Mouse (Mus musculus): ENCODE measurements around the gene Gper1. TPM values are rescaled to one million over a fixed set of nuclear protein-coding genes. Genes with fewer than 3 reads are reported as not detected.
"Not testable (repeated sequence)": the region's sequence is repeated elsewhere in the genome, so short reads cannot be mapped to it uniquely, and the experiment has no call there.

Gper1 gene
- polyA plus RNA-seq, 1 experiment from 2014 or later, result 4.2 TPM

DNA sequence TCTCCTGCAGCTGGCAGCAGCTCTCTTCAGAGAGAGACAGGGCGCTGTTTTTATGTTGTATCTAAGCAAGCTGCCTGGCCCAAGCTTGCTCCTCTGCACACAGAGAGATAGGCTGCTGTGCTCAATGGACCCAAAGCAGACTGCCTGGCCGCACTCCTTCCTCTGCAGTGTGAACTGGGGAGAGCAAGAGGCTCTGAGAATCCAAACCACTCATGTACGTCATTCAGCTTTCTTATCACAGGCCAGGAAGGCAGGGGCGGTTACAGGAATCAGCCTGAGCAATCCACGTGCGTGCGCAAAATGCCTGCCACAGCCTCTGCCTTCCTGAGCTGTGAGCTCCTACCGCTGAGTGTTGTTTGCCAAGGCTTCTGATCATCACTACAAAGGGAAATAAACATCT, 40.2 kb upstream of the Gper1 start:
- Histone ChIP-seq H3K27me3 (no peaks in the 10 kb centered on the region), H3K9ac (no peak overlapping the region), H3K4me3 (replicated peaks) (no peak overlapping the region), H3K4me1 (peaks cover 57% of the 10 kb centered on the region), H3K36me3 (no peaks in the 10 kb centered on the region), H3K27ac (replicated peaks) (0 out of 2 replicates have a peak overlapping the region, but pooled peaks have one; percentile 7), H3K9me3 (replicated peaks) (no peaks in the 10 kb centered on the region), H3K4me2 (replicated peaks) (no peak overlapping the region)
- WGBS, result 64% methylated on average over 8 of the region's 8 CpGs
- ATAC-seq (ENCODE audit: insufficient number of reproducible peaks, low FRiP score, low TSS enrichment, low read depth), result no peak

DNA sequence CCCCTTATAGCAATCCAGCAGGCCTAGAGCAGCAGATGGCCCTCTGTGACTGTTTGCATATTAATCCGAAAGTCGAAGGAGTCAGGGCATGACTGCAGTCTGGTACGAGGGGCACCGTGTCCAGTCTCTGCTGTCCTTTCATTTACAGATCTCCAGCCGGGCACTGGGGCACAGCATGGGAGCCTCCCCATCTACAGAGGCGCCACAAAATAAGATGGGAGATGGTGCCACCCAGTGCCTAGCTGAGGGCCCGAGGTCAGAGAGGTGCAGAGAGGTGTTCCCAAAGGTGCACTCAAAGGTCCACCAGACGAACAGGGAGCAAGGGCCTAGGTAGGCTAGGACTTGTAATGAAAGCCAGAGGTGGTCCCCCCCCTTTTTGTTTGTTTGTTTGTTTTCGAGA, 39.7 kb upstream of the Gper1 start:
- Histone ChIP-seq H3K27ac (replicated peaks) (no peak overlapping the region), H3K9me3 (replicated peaks) (no peaks in the 10 kb centered on the region), H3K27me3 (no peaks in the 10 kb centered on the region), H3K4me2 (replicated peaks) (no peak overlapping the region), H3K36me3 (no peaks in the 10 kb centered on the region), H3K4me1 (peaks cover 57% of the 10 kb centered on the region), H3K9ac (no peak overlapping the region), H3K4me3 (replicated peaks) (no peak overlapping the region)
- ATAC-seq (ENCODE audit: insufficient number of reproducible peaks, low FRiP score, low TSS enrichment, low read depth), result no peak
- WGBS, result 87% methylated on average over 9 of the region's 9 CpGs

DNA sequence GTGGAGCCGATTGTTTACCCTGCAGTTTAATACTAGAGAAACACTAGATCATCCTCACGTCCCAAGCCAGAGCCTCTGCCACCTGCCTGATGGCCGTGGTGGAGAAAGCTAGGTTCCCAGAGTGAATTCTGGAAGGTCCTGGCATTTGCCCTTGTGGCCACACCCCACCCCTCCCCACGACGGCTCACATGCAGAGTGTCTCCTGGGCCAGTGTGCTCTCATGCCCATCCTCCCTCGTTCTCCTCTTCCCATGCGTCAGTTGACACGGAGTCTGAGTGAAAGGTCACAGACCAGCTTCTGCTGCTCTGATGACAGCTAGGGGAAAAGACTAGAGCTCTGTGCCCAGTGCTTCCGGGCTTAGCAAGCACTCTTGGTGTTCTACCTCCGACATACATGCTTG, 38.4 kb upstream of the Gper1 start:
- H3K9ac ChIP-seq, result no peak overlapping the region
- no peaks in the 10 kb centered on the region for H3K36me3 ChIP-seq
- no peak overlapping the region for H3K4me2 ChIP-seq (replicated peaks)
- 70% methylated on average over 10 of the region's 10 CpGs for WGBS
- no peaks in the 10 kb centered on the region for H3K9me3 ChIP-seq (replicated peaks)
- peaks cover 55% of the 10 kb centered on the region for H3K4me1 ChIP-seq
- H3K4me3 ChIP-seq (replicated peaks), result no peak overlapping the region
- H3K27me3 ChIP-seq, result no peaks in the 10 kb centered on the region
- H3K27ac ChIP-seq (replicated peaks), result no peak overlapping the region
- no peak for ATAC-seq (ENCODE audit: insufficient number of reproducible peaks, low FRiP score, low TSS enrichment, low read depth)

DNA sequence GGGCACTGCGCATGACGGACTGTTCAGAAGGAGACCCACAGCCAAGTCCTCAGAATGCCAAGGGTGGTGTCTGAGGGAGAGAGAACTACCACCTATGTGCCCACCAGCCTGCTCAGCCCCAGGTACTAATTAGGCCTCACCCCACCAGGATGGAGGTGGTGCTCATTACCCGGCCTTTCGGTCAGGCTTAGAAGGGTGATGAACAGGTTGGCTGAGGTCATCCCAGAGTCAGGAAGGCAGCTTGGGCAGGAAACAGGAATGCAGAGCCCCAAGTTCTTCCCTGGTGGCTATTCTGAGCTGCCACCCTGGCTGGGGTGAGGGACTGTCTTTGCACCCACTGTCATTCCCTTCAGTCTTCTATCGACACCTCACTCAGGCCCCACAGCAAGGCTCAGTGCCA, 36.9 kb upstream of the Gper1 start:
- Histone ChIP-seq H3K27me3 (no peaks in the 10 kb centered on the region), H3K4me3 (replicated peaks) (no peak overlapping the region), H3K36me3 (no peaks in the 10 kb centered on the region), H3K9me3 (replicated peaks) (no peaks in the 10 kb centered on the region), H3K4me1 (peaks cover 52% of the 10 kb centered on the region), H3K4me2 (replicated peaks) (no peak overlapping the region), H3K27ac (replicated peaks) (no peak overlapping the region), H3K9ac (no peak overlapping the region)
- no peak for ATAC-seq (ENCODE audit: insufficient number of reproducible peaks, low FRiP score, low TSS enrichment, low read depth)
- 88% methylated on average over 5 of the region's 5 CpGs for WGBS

DNA sequence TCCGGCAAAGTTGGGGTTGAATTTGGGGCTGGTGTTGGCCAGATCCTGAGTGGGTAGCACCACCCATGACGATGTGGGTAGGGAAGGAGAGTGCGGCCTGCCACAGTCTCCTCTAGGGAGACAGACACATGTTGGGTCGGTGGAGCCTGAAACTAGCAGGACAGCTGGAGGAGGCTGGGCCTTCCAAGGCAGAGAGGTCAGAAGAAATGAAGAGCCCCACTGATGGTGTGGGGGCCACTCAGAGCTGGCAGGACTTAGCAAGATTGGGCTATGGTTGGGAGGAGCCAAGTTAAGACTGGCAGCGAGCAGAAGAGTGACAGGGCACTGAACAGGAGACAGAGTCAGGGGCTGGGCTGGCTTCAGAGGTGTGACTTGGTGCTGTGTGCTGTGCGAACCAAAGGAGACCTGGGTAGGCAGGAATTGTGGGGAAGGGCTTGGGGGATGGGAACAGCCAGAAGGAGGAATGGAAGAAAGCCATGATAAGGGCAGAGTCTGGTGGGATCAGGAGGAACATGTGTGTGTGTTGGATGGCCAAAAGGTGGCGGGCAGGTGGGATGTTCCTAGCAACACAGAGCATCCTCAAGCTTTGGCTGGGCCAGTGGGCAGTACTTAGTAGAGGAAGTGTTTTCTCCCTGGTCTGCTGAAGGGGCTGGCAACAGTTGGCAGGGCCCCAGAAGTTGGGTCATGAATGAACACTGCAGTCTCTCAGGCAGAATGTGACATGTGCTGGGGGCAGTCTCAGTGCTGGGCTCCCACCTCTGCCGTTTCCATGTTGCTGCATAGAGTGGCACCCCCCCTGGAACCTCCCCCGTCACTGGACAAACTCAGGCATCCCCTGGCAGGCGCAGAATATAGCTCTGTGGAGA, 35.4 kb upstream of the Gper1 start:
- 77% methylated on average over 10 of the region's 10 CpGs for WGBS
- no peak for ATAC-seq (ENCODE audit: insufficient number of reproducible peaks, low FRiP score, low TSS enrichment, low read depth)
- Histone ChIP-seq H3K9me3 (replicated peaks) (no peaks in the 10 kb centered on the region), H3K4me2 (replicated peaks) (no peak overlapping the region), H3K4me1 (peaks cover 49% of the 10 kb centered on the region), H3K4me3 (replicated peaks) (no peak overlapping the region), H3K36me3 (no peaks in the 10 kb centered on the region), H3K27ac (replicated peaks) (peak overlapping the region; percentile 83; the same call in 1 of the 2 replicates), H3K27me3 (no peaks in the 10 kb centered on the region), H3K9ac (no peak overlapping the region)

DNA sequence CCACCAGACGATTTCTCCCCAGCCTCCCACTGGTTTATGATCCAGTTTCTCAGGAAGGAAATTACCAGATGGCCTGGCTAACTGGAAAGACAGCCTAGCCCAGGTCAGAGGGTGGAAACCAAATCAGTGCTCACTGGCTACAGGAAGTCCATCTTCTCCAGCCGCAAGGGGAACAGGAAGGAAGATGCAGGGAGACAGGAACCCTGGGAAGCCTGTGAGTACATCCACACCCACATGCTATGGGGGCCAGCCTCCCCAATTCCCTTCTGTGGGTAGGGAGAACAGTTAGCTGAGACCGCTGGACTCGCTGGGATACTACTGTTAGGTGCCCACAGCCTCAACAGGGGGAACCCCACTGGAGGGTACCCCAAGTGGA, 34.8 kb upstream of the Gper1 start:
- no peak for ATAC-seq (ENCODE audit: insufficient number of reproducible peaks, low FRiP score, low TSS enrichment, low read depth)
- peaks cover 45% of the 10 kb centered on the region for H3K4me1 ChIP-seq

DNA sequence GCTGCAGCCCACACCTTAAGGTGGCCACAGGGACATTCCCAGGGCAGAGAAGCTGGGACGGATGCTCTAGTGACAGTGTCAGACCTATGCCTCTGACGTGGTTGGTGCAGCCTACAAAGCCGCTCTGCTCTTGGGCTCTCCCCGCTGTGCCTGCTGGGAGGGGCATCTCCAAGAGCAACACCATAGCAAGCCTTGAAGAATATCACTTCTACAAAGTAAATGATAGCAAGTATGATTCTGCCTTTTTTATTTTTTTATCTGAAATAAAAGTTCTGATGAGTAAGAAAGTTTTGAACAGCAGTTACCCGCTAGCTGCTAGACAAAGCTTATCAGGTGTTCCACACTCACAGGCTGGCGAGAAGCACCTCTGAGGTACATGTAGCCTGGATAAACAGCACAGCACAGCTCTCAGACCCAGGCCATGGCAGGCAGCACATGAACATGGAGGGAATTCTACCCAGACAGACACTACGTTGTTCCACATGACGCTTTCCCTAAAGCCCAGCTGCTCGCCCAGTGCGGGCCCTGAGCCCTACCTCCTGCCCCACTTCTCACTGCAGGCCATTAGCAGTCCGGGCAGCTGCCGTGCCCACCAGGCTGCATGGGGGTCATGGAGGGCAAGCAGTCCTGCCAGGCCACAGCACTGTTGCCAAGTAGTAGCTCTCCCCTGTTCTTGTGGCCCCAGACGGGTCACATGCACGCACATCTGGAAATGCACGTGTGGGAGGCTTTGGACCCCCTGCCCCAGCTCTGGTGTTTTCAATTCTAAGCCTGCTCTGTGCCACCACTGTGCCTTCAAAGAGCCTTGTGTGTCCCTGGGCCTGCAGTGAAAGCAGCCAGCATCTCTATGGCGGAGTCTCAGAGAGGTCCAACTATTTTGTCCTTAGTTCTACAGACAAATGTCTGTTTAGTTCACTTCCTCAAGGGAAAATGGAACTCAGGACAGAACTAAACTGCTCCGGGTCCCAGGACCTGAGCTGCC, 34.0 kb upstream of the Gper1 start:
- Histone ChIP-seq H3K27me3 (no peaks in the 10 kb centered on the region), H3K4me1 (peaks cover 45% of the 10 kb centered on the region), H3K9ac (no peak overlapping the region), H3K36me3 (no peaks in the 10 kb centered on the region; the same call in 1 of the 2 replicates), H3K9me3 (replicated peaks) (no peaks in the 10 kb centered on the region), H3K27ac (replicated peaks) (peak overlapping the region; percentile 83), H3K4me2 (replicated peaks) (no peak overlapping the region), H3K4me3 (replicated peaks) (no peak overlapping the region)
- ATAC-seq (ENCODE audit: insufficient number of reproducible peaks, low FRiP score, low TSS enrichment, low read depth), result no peak
- WGBS, result 63% methylated on average over 17 of the region's 17 CpGs

More for the DNA sequence above, 34.8 kb upstream of the Gper1 start:
- H3K4me2 ChIP-seq (replicated peaks), result no peak overlapping the region
- no peaks in the 10 kb centered on the region for H3K36me3 ChIP-seq
- no peak overlapping the region for H3K4me3 ChIP-seq (replicated peaks)
- H3K9ac ChIP-seq, result no peak overlapping the region
- H3K9me3 ChIP-seq (replicated peaks), result no peaks in the 10 kb centered on the region
- H3K27ac ChIP-seq (replicated peaks), result peak overlapping the region; percentile 83
- WGBS, result 73% methylated on average over 4 of the region's 4 CpGs
- no peaks in the 10 kb centered on the region for H3K27me3 ChIP-seq

DNA sequence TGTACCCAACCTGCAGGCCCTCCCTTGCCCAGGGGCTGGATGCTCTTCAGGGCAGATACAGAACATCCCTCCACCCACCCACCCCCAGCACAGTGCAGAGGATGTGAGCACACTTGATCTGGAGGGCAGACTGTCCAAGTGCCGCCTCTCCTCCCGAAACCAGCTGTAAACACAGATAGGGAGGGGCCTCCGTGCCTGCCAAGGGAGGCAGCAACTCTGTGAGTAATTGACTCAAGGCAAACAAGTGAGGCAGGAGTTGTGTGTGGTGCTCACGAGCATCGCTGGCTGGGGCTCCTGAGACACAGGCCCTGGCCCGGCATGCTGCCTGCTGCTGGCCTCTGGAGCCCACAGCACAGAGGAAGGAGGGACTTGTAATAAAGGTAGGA, 33.3 kb upstream of the Gper1 start:
- peaks cover 42% of the 10 kb centered on the region for H3K4me1 ChIP-seq
- H3K27me3 ChIP-seq, result no peaks in the 10 kb centered on the region
- peak; percentile 59 for ATAC-seq (ENCODE audit: insufficient number of reproducible peaks, low FRiP score, low TSS enrichment, low read depth)
- no peak overlapping the region for H3K4me2 ChIP-seq (replicated peaks)
- peak overlapping the region; percentile 83 for H3K27ac ChIP-seq (replicated peaks)
- no peak overlapping the region for H3K4me3 ChIP-seq (replicated peaks)
- no peaks in the 10 kb centered on the region for H3K9me3 ChIP-seq (replicated peaks)
- no peak overlapping the region for H3K9ac ChIP-seq
- H3K36me3 ChIP-seq, result no peaks in the 10 kb centered on the region; the same call in 1 of the 2 replicates
- WGBS, result 8% methylated on average over 6 of the region's 6 CpGs

DNA sequence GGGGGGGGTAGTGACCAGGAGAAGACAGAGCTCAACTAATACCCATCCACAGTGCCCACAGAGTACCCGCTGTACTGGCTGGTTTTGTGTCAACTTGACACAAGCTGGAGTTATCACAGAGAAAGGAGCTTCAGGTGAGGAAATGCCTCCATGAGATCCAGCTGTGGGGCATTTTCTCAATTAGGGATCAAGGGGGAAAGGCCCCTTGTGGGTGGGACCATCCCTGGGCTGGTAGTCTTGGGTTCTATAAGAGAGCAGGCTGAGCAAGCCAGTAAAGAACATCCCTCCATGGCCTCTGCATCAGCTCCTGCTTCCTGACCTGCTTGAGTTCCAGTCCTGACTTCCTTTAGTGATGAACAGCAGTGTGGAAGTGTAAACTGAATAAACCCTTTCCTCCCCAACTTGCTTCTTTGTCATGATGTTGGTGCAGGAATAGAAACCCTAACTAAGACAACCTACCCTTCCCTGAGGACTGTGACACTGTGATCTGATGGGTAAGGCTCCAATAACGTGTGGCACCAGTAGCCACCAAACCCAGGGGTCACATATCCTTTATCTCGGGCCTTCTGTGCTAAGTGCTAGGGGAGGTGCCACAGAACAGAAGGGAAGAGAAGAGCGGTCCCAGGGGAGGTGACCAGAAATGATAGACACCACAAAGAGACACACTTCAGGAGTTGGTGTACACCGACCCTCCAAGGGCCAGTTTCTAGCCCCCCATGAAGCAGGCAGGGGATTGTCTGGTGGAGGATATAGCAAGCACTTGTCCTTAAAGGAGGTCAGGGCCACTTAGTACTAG, 32.4 kb upstream of the Gper1 start:
- peaks cover 40% of the 10 kb centered on the region for H3K4me1 ChIP-seq
- H3K9ac ChIP-seq; H3K36me3 ChIP-seq; H3K27ac ChIP-seq (replicated peaks); H3K9me3 ChIP-seq (replicated peaks); H3K27me3 ChIP-seq; ATAC-seq (ENCODE audit: insufficient number of reproducible peaks, low FRiP score, low TSS enrichment, low read depth); H3K4me2 ChIP-seq (replicated peaks); H3K4me3 ChIP-seq (replicated peaks): not testable (repeated sequence)
- WGBS, result 76% methylated on average over 5 of the region's 5 CpGs

DNA sequence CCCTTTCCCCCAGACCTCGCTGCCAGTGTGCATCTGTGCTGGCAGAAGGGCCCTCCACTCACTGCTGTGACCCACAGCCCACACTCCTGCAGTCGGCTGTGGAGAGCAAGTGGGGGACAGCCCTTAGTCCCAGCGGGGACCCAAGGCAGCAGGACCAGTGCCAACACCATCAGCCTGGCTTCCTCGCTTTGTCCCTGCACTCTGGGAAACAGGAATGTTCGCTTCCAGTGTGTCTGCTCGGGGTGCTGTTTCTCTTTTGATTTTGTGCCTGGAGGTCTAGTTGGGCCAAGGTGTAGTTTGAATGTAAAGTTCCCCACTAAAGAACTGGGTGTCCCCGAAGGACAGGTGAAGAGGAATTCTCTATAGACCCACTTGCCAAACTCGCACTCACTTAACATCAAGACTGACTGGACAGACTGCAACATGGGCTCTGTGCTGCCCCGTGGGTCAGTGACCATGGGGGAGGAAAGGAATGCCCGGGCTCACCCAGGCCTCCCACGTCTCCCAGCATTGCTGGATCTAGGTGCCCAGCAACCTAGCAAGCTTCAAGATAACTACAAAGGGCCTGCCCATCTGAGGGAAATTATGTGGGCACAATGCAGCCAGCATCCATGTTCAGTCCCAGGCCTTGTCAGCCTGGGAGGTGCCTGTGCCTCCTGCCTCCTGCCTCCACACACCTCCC, 31.5 kb upstream of the Gper1 start:
- no peaks in the 10 kb centered on the region for H3K9me3 ChIP-seq (replicated peaks)
- H3K27me3 ChIP-seq, result no peaks in the 10 kb centered on the region
- H3K4me2 ChIP-seq (replicated peaks), result no peak overlapping the region
- H3K36me3 ChIP-seq, result no peaks in the 10 kb centered on the region; the same call in 1 of the 2 replicates
- H3K27ac ChIP-seq (replicated peaks), result no peak overlapping the region
- H3K9ac ChIP-seq, result no peak overlapping the region
- H3K4me3 ChIP-seq (replicated peaks), result no peak overlapping the region
- ATAC-seq (ENCODE audit: insufficient number of reproducible peaks, low FRiP score, low TSS enrichment, low read depth), result no peak
- WGBS, result 73% methylated on average over 11 of the region's 11 CpGs
- peaks cover 40% of the 10 kb centered on the region for H3K4me1 ChIP-seq
